Mouse (Mus musculus): ENCODE measurements around the gene C1rl.
A peak's percentile ranks its signal among the peaks of the same experiment; 100 is the strongest.
"Not testable (repeated sequence)": the region's sequence is repeated elsewhere in the genome, so short reads cannot be mapped to it uniquely, and the experiment has no call there.

C1rl gene

GRCm38 (mm10) chr6:124492842-124493561 is at the start of gene C1rl:
Gene C1rl (plus strand): TSS chr6:124493113.
- peak; percentile 86 for DNase-seq (ENCODE audit: low read depth)

- no peak for DNase-seq (ENCODE audit: low read depth)
These were observed 49.6 kb upstream of the C1rl start for GRCm38 (mm10) chr6:124443338-124443737.

GRCm38 (mm10) chr6:124446024-124446423 is 46.9 kb upstream of the C1rl start:
- DNase-seq (ENCODE audit: low read depth): no peak

- no peak for DNase-seq (ENCODE audit: low read depth)
These were observed 46.5 kb upstream of the C1rl start for GRCm38 (mm10) chr6:124446459-124446858.

- DNase-seq (ENCODE audit: low read depth): no peak
These were observed 45.6 kb upstream of the C1rl start for GRCm38 (mm10) chr6:124447356-124447755.

GRCm38 (mm10) chr6:124448186-124448852 is 44.6 kb upstream of the C1rl start:
- DNase-seq (ENCODE audit: low read depth): no peak

- DNase-seq (ENCODE audit: low read depth): no peak
These were observed 43.8 kb upstream of the C1rl start for GRCm38 (mm10) chr6:124448959-124449667.

GRCm38 (mm10) chr6:124449668-124450383 is 43.1 kb upstream of the C1rl start:
- no peak for DNase-seq (ENCODE audit: low read depth)

GRCm38 (mm10) chr6:124451995-124452394 is 40.9 kb upstream of the C1rl start:
- DNase-seq (ENCODE audit: low read depth): no peak

- no peak for DNase-seq (ENCODE audit: low read depth)
These were observed 39.2 kb upstream of the C1rl start for GRCm38 (mm10) chr6:124453756-124454155.

GRCm38 (mm10) chr6:124456243-124456642 is 36.7 kb upstream of the C1rl start:
- DNase-seq (ENCODE audit: low read depth): no peak

- DNase-seq (ENCODE audit: low read depth): no peak
These were observed 35.1 kb upstream of the C1rl start for GRCm38 (mm10) chr6:124457827-124458226.

- DNase-seq (ENCODE audit: low read depth): no peak
These were observed 34.4 kb upstream of the C1rl start for GRCm38 (mm10) chr6:124458505-124458904.

- no peak for DNase-seq (ENCODE audit: low read depth)
These were observed 33.5 kb upstream of the C1rl start for GRCm38 (mm10) chr6:124459388-124459787.

- DNase-seq (ENCODE audit: low read depth): no peak
These were observed 29.0 kb upstream of the C1rl start for GRCm38 (mm10) chr6:124463881-124464291.

GRCm38 (mm10) chr6:124464305-124465271 is 28.3 kb upstream of the C1rl start, which contains the start of gene Clstn3:
Gene Clstn3 (minus strand): TSS chr6:124464794.
- peak; percentile 64 for DNase-seq (ENCODE audit: low read depth)

- DNase-seq (ENCODE audit: low read depth): no peak
These were observed 27.6 kb upstream of the C1rl start for GRCm38 (mm10) chr6:124465299-124465698.

GRCm38 (mm10) chr6:124465729-124466128 is 27.2 kb upstream of the C1rl start:
- DNase-seq (ENCODE audit: low read depth): no peak

- no peak for DNase-seq (ENCODE audit: low read depth)
These were observed 21.8 kb upstream of the C1rl start for GRCm38 (mm10) chr6:124471121-124471520.

GRCm38 (mm10) chr6:124471783-124472638 is 20.9 kb upstream of the C1rl start:
- not testable (repeated sequence) for DNase-seq (ENCODE audit: low read depth)

All from c-Kit-positive CD71-negative TER-119-negative erythroid progenitor cells, embryonic 14.5 days (primary cell).